Mouse (Mus musculus): Measurements from ENCODE around the gene Zmynd8. TPM values are rescaled to one million over a fixed set of nuclear protein-coding genes. Genes with fewer than 3 reads are reported as not detected.

Zmynd8 gene
- total and polyA plus RNA-seq, 3 experiments = 30.3 to 89.2 (median 41.6) TPM

GRCm38 (mm10) chr2:165839317-165839652 is 59.5 kb downstream of the Zmynd8 start:
- peaks cover 0 to 21% of the 10 kb centered on the region in 2 experiments; a peak in 2 of 4 replicates for H3K36me3 ChIP-seq (ENCODE audit: control insufficient read depth in 1 of 2, insufficient read depth in 2 of 2, low read length in 2 of 2)
- H3K4me1 ChIP-seq (ENCODE audit: control insufficient read depth in 1 of 2, insufficient read depth in 2 of 2, low read length in 2 of 2) = no peaks in the 10 kb centered on the region
- no peak for TF ChIP-seq MXI1 (IDR thresholded peaks at IDR 0.05; ENCODE audit: low read depth, low read length)
- no peak for TF ChIP-seq CHD1 (IDR thresholded peaks at IDR 0.05; ENCODE audit: low read depth, low read length)
- TF ChIP-seq HCFC1 (IDR thresholded peaks at IDR 0.05; ENCODE audit: low read depth, low read length) = no peak
- TF ChIP-seq CTCF (IDR thresholded peaks at IDR 0.05 in 2 of 3, conservative IDR thresholded peaks at IDR 0.05 in 1 of 3; ENCODE audit: control insufficient read depth in 1 of 3, insufficient read depth in 1 of 3, low read depth in 2 of 3, low read length in 3 of 3, poor library complexity in 1 of 3, severe bottlenecking in 1 of 3) = no peak
- TF ChIP-seq E2F4 (IDR thresholded peaks at IDR 0.05; ENCODE audit: borderline replicate concordance, low read depth, low read length) = no peak
- TF ChIP-seq MYB (IDR thresholded peaks at IDR 0.05; ENCODE audit: low read depth, low read length) = no peak
- TF ChIP-seq TBP (IDR thresholded peaks at IDR 0.05; ENCODE audit: low read depth, low read length) = no peak
- TF ChIP-seq ELF1 (IDR thresholded peaks at IDR 0.05; ENCODE audit: low read depth, low read length) = no peak
- no peak for TF ChIP-seq ZMIZ1 (IDR thresholded peaks at IDR 0.05; ENCODE audit: low read depth, low read length)
- TF ChIP-seq EP300 (IDR thresholded peaks at IDR 0.05; ENCODE audit: low read depth in 1 of 2, low read length in 2 of 2) = no peak
- no peak for TF ChIP-seq SMC3 (IDR thresholded peaks at IDR 0.05; ENCODE audit: low read depth, low read length)
- TF ChIP-seq ZNF384 (IDR thresholded peaks at IDR 0.05; ENCODE audit: low read depth, low read length) = no peak
- no peak for TF ChIP-seq MAZ (IDR thresholded peaks at IDR 0.05; ENCODE audit: low read depth, low read length)
- H3K9ac ChIP-seq (ENCODE audit: control insufficient read depth, low read depth, low read length, poor library complexity, severe bottlenecking) = no peak overlapping the region
- H3K27ac ChIP-seq (ENCODE audit: control insufficient read depth, low read depth, low read length) = no peak overlapping the region
- H3K4me3 ChIP-seq (ENCODE audit: control insufficient read depth in 1 of 2, insufficient read depth in 1 of 2, low read depth in 2 of 2, low read length in 2 of 2) = no peak overlapping the region
- no peaks in the 10 kb centered on the region for H3K27me3 ChIP-seq (ENCODE audit: control insufficient read depth in 1 of 2, insufficient read depth in 2 of 2, low read length in 2 of 2)
- no peaks in the 10 kb centered on the region for H3K9me3 ChIP-seq (replicated peaks; ENCODE audit: insufficient read depth, low read length)
- DNase-seq (ENCODE audit: low read depth, low spot score) = no peak
- no peaks in the 10 kb centered on the region for H3K79me2 ChIP-seq (ENCODE audit: control insufficient read depth, insufficient read depth, low read length, poor library complexity)

GRCm38 (mm10) chr2:165838606-165839316 is 60.1 kb downstream of the Zmynd8 start:
- DNase-seq (ENCODE audit: low read depth, low spot score) = no peak
- Histone ChIP-seq H3K27ac (ENCODE audit: control insufficient read depth, low read depth, low read length) (no peak overlapping the region), H3K4me3 (ENCODE audit: control insufficient read depth in 1 of 2, insufficient read depth in 1 of 2, low read depth in 2 of 2, low read length in 2 of 2) (no peak overlapping the region), H3K4me1 (ENCODE audit: control insufficient read depth in 1 of 2, insufficient read depth in 2 of 2, low read length in 2 of 2) (no peaks in the 10 kb centered on the region), H3K36me3 (ENCODE audit: control insufficient read depth in 1 of 2, insufficient read depth in 2 of 2, low read length in 2 of 2) (peaks cover 0 to 21% of the 10 kb centered on the region in 2 experiments; a peak in 2 of 4 replicates), H3K9ac (ENCODE audit: control insufficient read depth, low read depth, low read length, poor library complexity, severe bottlenecking) (no peak overlapping the region), H3K9me3 (replicated peaks; ENCODE audit: insufficient read depth, low read length) (no peaks in the 10 kb centered on the region), H3K27me3 (ENCODE audit: control insufficient read depth in 1 of 2, insufficient read depth in 2 of 2, low read length in 2 of 2) (no peaks in the 10 kb centered on the region), H3K79me2 (ENCODE audit: control insufficient read depth, insufficient read depth, low read length, poor library complexity) (no peaks in the 10 kb centered on the region)
- TF ChIP-seq USF1 (IDR thresholded peaks at IDR 0.05; ENCODE audit: low read depth, low read length) (no peak), BHLHE40 (IDR thresholded peaks at IDR 0.05; ENCODE audit: borderline replicate concordance, low read depth, low read length) (no peak), GATA1 (IDR thresholded peaks at IDR 0.05; ENCODE audit: low read depth, low read length) (no peak), NRF1 (IDR thresholded peaks at IDR 0.05; ENCODE audit: insufficient read depth, low read depth, low read length, poor library complexity, severe bottlenecking) (no peak), CHD2 (IDR thresholded peaks at IDR 0.05; ENCODE audit: low read length) (no peak), MAZ (IDR thresholded peaks at IDR 0.05; ENCODE audit: low read depth, low read length) (no peak), ELF1 (IDR thresholded peaks at IDR 0.05; ENCODE audit: low read depth, low read length) (no peak), MAX (IDR thresholded peaks at IDR 0.05; ENCODE audit: low read length) (no peak), MXI1 (IDR thresholded peaks at IDR 0.05; ENCODE audit: low read depth, low read length) (no peak), GABPA (IDR thresholded peaks at IDR 0.05; ENCODE audit: low read depth, low read length) (no peak), TAL1 (IDR thresholded peaks at IDR 0.05; ENCODE audit: low read length) (no peak), TCF12 (IDR thresholded peaks at IDR 0.05; ENCODE audit: low read depth, low read length) (no peak), UBTF (IDR thresholded peaks at IDR 0.05; ENCODE audit: borderline replicate concordance, insufficient read depth, low read depth, low read length) (no peak), E2F4 (IDR thresholded peaks at IDR 0.05; ENCODE audit: borderline replicate concordance, low read depth, low read length) (no peak), SIN3A (IDR thresholded peaks at IDR 0.05; ENCODE audit: low read length) (no peak), POLR2A (IDR thresholded peaks at IDR 0.05; ENCODE audit: control insufficient read depth in 1 of 2, insufficient read depth in 1 of 2, low read depth in 1 of 2, low read length in 2 of 2, poor library complexity in 1 of 2) (no peak; a peak in 1 of 4 replicates), HCFC1 (IDR thresholded peaks at IDR 0.05; ENCODE audit: low read depth, low read length) (no peak), ZMIZ1 (IDR thresholded peaks at IDR 0.05; ENCODE audit: low read depth, low read length) (no peak)

All from MEL (cell line).